Mouse (Mus musculus): ENCODE results near the gene Neu4. TPM values are rescaled to one million over a fixed set of nuclear protein-coding genes. Genes with fewer than 3 reads are reported as not detected.
"Not testable (repeated sequence)": the region's sequence is repeated elsewhere in the genome, so short reads cannot be mapped to it uniquely, and the experiment has no call there.

Gene Neu4
- total RNA-seq (2018; cell fraction: chromatin; rRNA removed), result not detected
- not detected for total RNA-seq (2018; cell fraction: cytosol; rRNA removed)
- not detected for total RNA-seq (2018; cell fraction: nucleus; rRNA removed)
- not detected in 3 replicates for polyA plus RNA-seq (2018)

GRCm38 (mm10) chr1:94020151-94020550 lies at the start of gene Neu4:
TSS of gene Neu4 (plus strand) at chr1:94020451.
- Histone ChIP-seq H3K79me2 (ENCODE audit: inconsistent target) (no peaks in the 10 kb centered on the region), H3K36me3 (ENCODE audit: inconsistent target) (no peaks in the 10 kb centered on the region), H3K27ac (no peak within 1 kb of the TSS), H3K4me3 (ENCODE audit: inconsistent target) (no peak within 1 kb of the TSS)
- WGBS (ENCODE audit: missing documents), result 94% methylated on average over 6 of the region's 6 CpGs

GRCm38 (mm10) chr1:93970797-93971196 lies 49.5 kb upstream of the Neu4 start:
- not testable (repeated sequence) for H3K79me2 ChIP-seq (ENCODE audit: inconsistent target); H3K4me3 ChIP-seq (ENCODE audit: inconsistent target); H3K27ac ChIP-seq; H3K36me3 ChIP-seq (ENCODE audit: inconsistent target)
- no CpG with 5 or more reads among the region's 4 CpGs for WGBS (ENCODE audit: missing documents)

GRCm38 (mm10) chr1:93975764-93976163 lies 44.5 kb upstream of the Neu4 start:
- WGBS (ENCODE audit: missing documents), result no CpG with 5 or more reads among the region's 4 CpGs

GRCm38 (mm10) chr1:93978287-93978686 lies 42.0 kb upstream of the Neu4 start:
- not testable (repeated sequence) for H3K27ac ChIP-seq; H3K36me3 ChIP-seq (ENCODE audit: inconsistent target); H3K4me3 ChIP-seq (ENCODE audit: inconsistent target); H3K79me2 ChIP-seq (ENCODE audit: inconsistent target)
- WGBS (ENCODE audit: missing documents), result no CpG with 5 or more reads among the region's 7 CpGs

More at GRCm38 (mm10) chr1:93975764-93976163, 44.5 kb upstream of the Neu4 start:
- H3K36me3 ChIP-seq (ENCODE audit: inconsistent target); H3K4me3 ChIP-seq (ENCODE audit: inconsistent target); H3K27ac ChIP-seq; H3K79me2 ChIP-seq (ENCODE audit: inconsistent target): not testable (repeated sequence)

- H3K27ac ChIP-seq; H3K36me3 ChIP-seq (ENCODE audit: inconsistent target): not testable (repeated sequence)
- WGBS (ENCODE audit: missing documents), result no CpG with 5 or more reads among the region's 2 CpGs
Measured at GRCm38 (mm10) chr1:93980932-93981331, 39.3 kb upstream of the Neu4 start.

GRCm38 (mm10) chr1:93986167-93986566 lies 34.1 kb upstream of the Neu4 start:
- no peak overlapping the region for H3K4me3 ChIP-seq (ENCODE audit: inconsistent target)
- H3K36me3 ChIP-seq (ENCODE audit: inconsistent target), result no peaks in the 10 kb centered on the region
- whole genome bisulfite sequencing (ENCODE audit: missing documents), result 89% methylated on average over 3 of the region's 3 CpGs
- H3K79me2 ChIP-seq (ENCODE audit: inconsistent target), result no peaks in the 10 kb centered on the region
- H3K27ac ChIP-seq, result no peak overlapping the region

More at GRCm38 (mm10) chr1:93980932-93981331, 39.3 kb upstream of the Neu4 start:
- not testable (repeated sequence) for H3K79me2 ChIP-seq (ENCODE audit: inconsistent target); H3K4me3 ChIP-seq (ENCODE audit: inconsistent target)

GRCm38 (mm10) chr1:93988786-93989185 lies 31.5 kb upstream of the Neu4 start:
- Histone ChIP-seq H3K27ac (no peak overlapping the region), H3K4me3 (ENCODE audit: inconsistent target) (no peak overlapping the region), H3K36me3 (ENCODE audit: inconsistent target) (no peaks in the 10 kb centered on the region), H3K79me2 (ENCODE audit: inconsistent target) (no peaks in the 10 kb centered on the region)
- WGBS (ENCODE audit: missing documents), result 85% methylated on average over 2 of the region's 3 CpGs

GRCm38 (mm10) chr1:93990209-93990608 lies 30.0 kb upstream of the Neu4 start, which contains the start of gene Gal3st2c:
TSS of gene Gal3st2c (plus strand) at chr1:93990509.
- H3K36me3 ChIP-seq (ENCODE audit: inconsistent target); H3K4me3 ChIP-seq (ENCODE audit: inconsistent target); H3K79me2 ChIP-seq (ENCODE audit: inconsistent target); H3K27ac ChIP-seq: not testable (repeated sequence)
- 83% methylated on average over 1 of the region's 8 CpGs for WGBS (ENCODE audit: missing documents)

GRCm38 (mm10) chr1:93991068-93991467 lies 29.2 kb upstream of the Neu4 start:
- H3K79me2 ChIP-seq (ENCODE audit: inconsistent target); H3K27ac ChIP-seq; H3K4me3 ChIP-seq (ENCODE audit: inconsistent target); H3K36me3 ChIP-seq (ENCODE audit: inconsistent target): not testable (repeated sequence)
- 11% methylated on average over 1 of the region's 2 CpGs for WGBS (ENCODE audit: missing documents)

- WGBS (ENCODE audit: missing documents), result 78% methylated on average over 1 of the region's 3 CpGs
- not testable (repeated sequence) for H3K4me3 ChIP-seq (ENCODE audit: inconsistent target); H3K27ac ChIP-seq
Measured at GRCm38 (mm10) chr1:93991491-93991890, 28.8 kb upstream of the Neu4 start.

GRCm38 (mm10) chr1:94001023-94001422 lies 19.2 kb upstream of the Neu4 start:
- no peaks in the 10 kb centered on the region for H3K36me3 ChIP-seq (ENCODE audit: inconsistent target)

More at GRCm38 (mm10) chr1:93991491-93991890, 28.8 kb upstream of the Neu4 start:
- H3K36me3 ChIP-seq (ENCODE audit: inconsistent target); H3K79me2 ChIP-seq (ENCODE audit: inconsistent target): not testable (repeated sequence)

GRCm38 (mm10) chr1:94005954-94006506 lies 14.2 kb upstream of the Neu4 start:
- no CpG with 5 or more reads among the region's 2 CpGs for WGBS (ENCODE audit: missing documents)
- H3K27ac ChIP-seq; H3K4me3 ChIP-seq (ENCODE audit: inconsistent target); H3K36me3 ChIP-seq (ENCODE audit: inconsistent target); H3K79me2 ChIP-seq (ENCODE audit: inconsistent target): not testable (repeated sequence)

More at GRCm38 (mm10) chr1:94001023-94001422, 19.2 kb upstream of the Neu4 start:
- no peak overlapping the region for H3K4me3 ChIP-seq (ENCODE audit: inconsistent target)
- WGBS (ENCODE audit: missing documents), result 80% methylated on average over 1 of the region's 2 CpGs
- H3K79me2 ChIP-seq (ENCODE audit: inconsistent target), result no peaks in the 10 kb centered on the region
- no peak overlapping the region for H3K27ac ChIP-seq

- H3K36me3 ChIP-seq (ENCODE audit: inconsistent target); H3K27ac ChIP-seq; H3K4me3 ChIP-seq (ENCODE audit: inconsistent target); H3K79me2 ChIP-seq (ENCODE audit: inconsistent target): not testable (repeated sequence)
- WGBS (ENCODE audit: missing documents), result 96% methylated on average over 7 of the region's 19 CpGs
Measured at GRCm38 (mm10) chr1:94008826-94009225, 11.4 kb upstream of the Neu4 start.

GRCm38 (mm10) chr1:94011643-94012042 lies 8.6 kb upstream of the Neu4 start:
- WGBS (ENCODE audit: missing documents), result 64% methylated on average over 3 of the region's 3 CpGs
- H3K27ac ChIP-seq, result no peak overlapping the region
- no peak overlapping the region for H3K4me3 ChIP-seq (ENCODE audit: inconsistent target)
- H3K36me3 ChIP-seq (ENCODE audit: inconsistent target), result no peaks in the 10 kb centered on the region
- no peaks in the 10 kb centered on the region for H3K79me2 ChIP-seq (ENCODE audit: inconsistent target)

GRCm38 (mm10) chr1:94027506-94028108 lies 7.4 kb downstream of the Neu4 start:
- Histone ChIP-seq H3K27ac (no peak overlapping the region), H3K36me3 (ENCODE audit: inconsistent target) (no peaks in the 10 kb centered on the region), H3K79me2 (ENCODE audit: inconsistent target) (no peaks in the 10 kb centered on the region), H3K4me3 (ENCODE audit: inconsistent target) (no peak overlapping the region)
- 96% methylated on average over 12 of the region's 12 CpGs for WGBS (ENCODE audit: missing documents)

Measured in macrophage (primary cell).